Mouse (Mus musculus) liver, embryonic 16.5 days (tissue): Measurements from ENCODE around the gene Vsig10l. TPM values are rescaled to one million over a fixed set of nuclear protein-coding genes. Genes with fewer than 3 reads are reported as not detected.

Experiments
- ATAC-seq: fragments of 200-750 bp; cut with Nextera tagmentation; 2 replicates; pipeline ENCODE4 v1.8.0; 2017; ENCODE audit warnings: low read depth, mild to moderate bottlenecking, moderate number of reproducible peaks, moderate library complexity
- H3K27ac ChIP-seq: fragments of 300-500 bp; sonication (generic); 2 replicates; pipeline ENCODE4 v1.5.1; 2014; ENCODE audit warnings: mild to moderate bottlenecking, low read length
- H3K27me3 ChIP-seq: fragments of 300-500 bp; sonication (generic); 2 replicates; pipeline ENCODE4 v1.6.1; 2014; ENCODE audit warnings: low read depth, low read length, mixed read lengths; ENCODE audit not compliant: control insufficient read depth, insufficient read depth
- H3K36me3 ChIP-seq: fragments of 300-500 bp; sonication (generic); 2 replicates; pipeline ENCODE4 v1.6.1; 2014; ENCODE audit warnings: mild to moderate bottlenecking; ENCODE audit not compliant: control insufficient read depth, insufficient read depth
- H3K4me1 ChIP-seq: fragments of 300-500 bp; sonication (generic); 2 replicates; pipeline ENCODE4 v1.6.1; 2014; ENCODE audit warnings: low read depth, low read length, mixed read lengths; ENCODE audit not compliant: control insufficient read depth
- H3K4me2 ChIP-seq: fragments of 300-500 bp; sonication (generic); 2 replicates; pipeline ENCODE4 v1.6.1; 2014; ENCODE audit warnings: low read depth, low read length, mixed read lengths
- H3K4me3 ChIP-seq: fragments of 300-500 bp; sonication (generic); 2 replicates; pipeline ENCODE4 v1.5.1; 2014; ENCODE audit warnings: low read depth, mild to moderate bottlenecking, low read length
- H3K9ac ChIP-seq: fragments of 300-500 bp; sonication (generic); 2 replicates; pipeline ENCODE4 v1.6.1; 2014; ENCODE audit warnings: low read depth, low read length
- H3K9me3 ChIP-seq: fragments of 300-500 bp; sonication (generic); replicated peaks from 2 replicates; pipeline ENCODE4 v1.6.1; 2016; ENCODE audit warnings: low read length; ENCODE audit not compliant: control insufficient read depth
- WGBS: fragments of 180-500 bp; shearing (Covaris S2); extraction: QIAGEN DNeasy Blood & Tissue Kit; methylation state at CpG from one replicate; pipeline ENCODE4 v1.1.7; 2014; ENCODE audit not compliant: insufficient replicate concordance; 5-methylcytosine and 5-hydroxymethylcytosine counted together
- polyA plus RNA-seq: library from polyadenylated mRNA; unstranded; fragments of >200 nt; fragmentation: Nextera tagmentation; extraction: Ambion mirVana; gene quantifications from 2 replicates; pipeline ENCODE4 v1.2.1, GENCODE M21; 2015

Gene Vsig10l
- polyA plus RNA-seq, 1 experiment from 2014 or later = 1.3 TPM

DNA sequence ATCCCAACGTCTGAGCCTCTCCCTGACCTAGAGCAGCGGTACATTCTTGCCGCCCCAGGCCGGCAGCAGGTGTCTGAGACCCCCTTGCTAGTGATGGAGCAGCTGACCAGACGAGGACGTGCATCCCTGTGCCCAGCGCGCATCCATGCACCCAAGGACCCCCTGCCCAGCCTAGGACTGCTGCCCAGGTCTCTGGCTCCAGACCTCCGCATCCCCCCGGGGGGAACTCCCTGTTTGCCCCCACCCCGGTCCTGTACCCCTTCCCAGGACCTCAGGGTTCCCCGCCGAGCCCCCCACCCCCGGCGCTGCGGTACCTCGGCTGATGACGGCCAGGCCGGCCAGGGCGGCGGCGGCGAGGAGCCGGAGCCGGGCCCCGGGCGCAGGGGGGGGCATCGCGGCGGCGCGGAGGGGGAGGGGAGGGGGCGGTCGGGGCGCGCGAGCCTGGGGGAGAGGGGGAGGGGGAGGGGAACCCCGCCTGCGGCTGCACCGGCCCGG lies 26.7 kb downstream of the Vsig10l start, which contains the start of gene Iglon5:
Iglon5 (minus strand) TSS at position 445 of the 495 bp plus-strand sequence.
- H3K27me3 ChIP-seq = peaks cover 27% of the 10 kb centered on the region
- H3K4me2 ChIP-seq = no peak within 1 kb of the TSS
- no peak within 1 kb of the TSS for H3K27ac ChIP-seq
- no peak within 1 kb of the TSS for H3K4me3 ChIP-seq
- WGBS = 2% methylated on average over 19 of the region's 41 CpGs
- no peaks in the 10 kb centered on the region for H3K36me3 ChIP-seq
- ATAC-seq = no peak
- H3K9ac ChIP-seq = no peak within 1 kb of the TSS
- H3K4me1 ChIP-seq = no peaks in the 10 kb centered on the region
- H3K9me3 ChIP-seq = no peaks in the 10 kb centered on the region

DNA sequence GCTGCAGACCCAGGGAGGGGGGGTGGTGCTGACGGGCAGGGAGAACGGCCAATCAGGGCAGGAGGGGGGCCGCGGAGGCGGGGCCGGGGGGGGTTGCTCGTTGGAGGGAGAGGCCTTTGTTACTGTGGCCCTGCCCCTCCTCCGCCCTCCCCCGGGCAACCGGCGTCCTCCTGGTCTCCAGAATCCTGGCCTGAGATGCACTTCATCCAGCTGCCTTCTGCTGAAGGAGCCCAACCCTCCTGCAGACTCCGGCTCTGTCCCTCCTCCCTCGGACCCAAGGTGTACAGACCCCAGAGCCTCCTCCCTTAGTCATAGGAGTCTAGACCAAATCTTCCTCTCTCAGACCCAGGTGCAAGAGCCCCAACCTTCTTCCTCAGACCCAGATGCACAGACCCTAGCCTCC lies 27.2 kb downstream of the Vsig10l start:
- Histone ChIP-seq H3K4me3 (no peak overlapping the region), H3K4me1 (no peaks in the 10 kb centered on the region), H3K9me3 (no peaks in the 10 kb centered on the region), H3K9ac (no peak overlapping the region), H3K27ac (no peak overlapping the region), H3K36me3 (no peaks in the 10 kb centered on the region), H3K4me2 (no peak overlapping the region), H3K27me3 (peaks cover 27% of the 10 kb centered on the region)
- ATAC-seq = no peak
- WGBS = 3% methylated on average over 7 of the region's 13 CpGs

- Histone ChIP-seq H3K4me1 (no peaks in the 10 kb centered on the region), H3K27me3 (peaks cover 27% of the 10 kb centered on the region), H3K36me3 (no peaks in the 10 kb centered on the region), H3K4me2 (no peak overlapping the region), H3K4me3 (no peak overlapping the region), H3K9ac (no peak overlapping the region), H3K27ac (no peak overlapping the region), H3K9me3 (no peaks in the 10 kb centered on the region)
- 50% methylated on average over 9 of the region's 9 CpGs for WGBS
- no peak for ATAC-seq
These were observed 27.9 kb downstream of the Vsig10l start for GRCm38 (mm10) chr7:43490861-43491260.

GRCm38 (mm10) chr7:43495343-43496021 lies 32.5 kb downstream of the Vsig10l start:
- WGBS = 17% methylated on average over 21 of the region's 21 CpGs
- H3K9ac ChIP-seq = no peak overlapping the region
- no peaks in the 10 kb centered on the region for H3K36me3 ChIP-seq
- H3K4me1 ChIP-seq = no peaks in the 10 kb centered on the region
- no peak overlapping the region for H3K27ac ChIP-seq
- no peak overlapping the region for H3K4me3 ChIP-seq
- H3K27me3 ChIP-seq = peaks cover 5% of the 10 kb centered on the region
- no peak overlapping the region for H3K4me2 ChIP-seq
- no peaks in the 10 kb centered on the region for H3K9me3 ChIP-seq
- ATAC-seq = no peak

GRCm38 (mm10) chr7:43511707-43512478 lies 48.9 kb downstream of the Vsig10l start:
- Histone ChIP-seq H3K9me3 (no peaks in the 10 kb centered on the region), H3K4me3 (no peak overlapping the region), H3K9ac (no peak overlapping the region), H3K36me3 (no peaks in the 10 kb centered on the region), H3K4me1 (no peaks in the 10 kb centered on the region), H3K27me3 (no peaks in the 10 kb centered on the region), H3K4me2 (no peak overlapping the region), H3K27ac (no peak overlapping the region)
- 22% methylated on average over 4 of the region's 4 CpGs for WGBS
- no peak for ATAC-seq

GRCm38 (mm10) chr7:43512519-43512918 lies 49.6 kb downstream of the Vsig10l start:
- 51% methylated on average over 4 of the region's 4 CpGs for WGBS
- H3K9me3 ChIP-seq = no peaks in the 10 kb centered on the region
- no peak for ATAC-seq

DNA sequence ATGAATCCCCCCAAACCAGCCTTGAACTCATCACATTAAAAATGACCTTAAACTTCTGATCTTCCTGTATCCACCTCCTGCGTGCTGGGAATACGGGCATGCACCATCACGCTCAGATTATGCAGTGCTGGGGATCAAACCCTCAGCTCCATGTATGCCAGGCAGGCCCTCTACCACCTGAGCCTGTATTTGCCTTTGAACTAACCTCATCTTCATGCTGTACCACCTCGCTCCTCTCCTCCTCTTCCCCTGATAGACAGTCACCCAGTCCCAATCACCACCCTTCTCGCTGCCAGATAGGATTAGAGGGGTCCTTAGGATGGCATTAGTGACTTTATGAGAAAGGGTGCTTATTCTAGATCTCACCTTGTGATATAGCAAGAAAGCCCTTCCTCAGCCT lies 52.1 kb downstream of the Vsig10l start:
- 47% methylated on average over 5 of the region's 5 CpGs for WGBS
- H3K4me3 ChIP-seq = no peak overlapping the region
- H3K9ac ChIP-seq = no peak overlapping the region
- no peak overlapping the region for H3K27ac ChIP-seq
- H3K4me2 ChIP-seq = no peak overlapping the region
- H3K27me3 ChIP-seq = no peaks in the 10 kb centered on the region
- H3K36me3 ChIP-seq = no peaks in the 10 kb centered on the region
- no peaks in the 10 kb centered on the region for H3K9me3 ChIP-seq
- no peaks in the 10 kb centered on the region for H3K4me1 ChIP-seq
- no peak for ATAC-seq

More at GRCm38 (mm10) chr7:43512519-43512918, 49.6 kb downstream of the Vsig10l start:
- Histone ChIP-seq H3K36me3 (no peaks in the 10 kb centered on the region), H3K4me1 (no peaks in the 10 kb centered on the region), H3K9ac (no peak overlapping the region), H3K27me3 (no peaks in the 10 kb centered on the region), H3K27ac (no peak overlapping the region), H3K4me3 (no peak overlapping the region), H3K4me2 (no peak overlapping the region)

DNA sequence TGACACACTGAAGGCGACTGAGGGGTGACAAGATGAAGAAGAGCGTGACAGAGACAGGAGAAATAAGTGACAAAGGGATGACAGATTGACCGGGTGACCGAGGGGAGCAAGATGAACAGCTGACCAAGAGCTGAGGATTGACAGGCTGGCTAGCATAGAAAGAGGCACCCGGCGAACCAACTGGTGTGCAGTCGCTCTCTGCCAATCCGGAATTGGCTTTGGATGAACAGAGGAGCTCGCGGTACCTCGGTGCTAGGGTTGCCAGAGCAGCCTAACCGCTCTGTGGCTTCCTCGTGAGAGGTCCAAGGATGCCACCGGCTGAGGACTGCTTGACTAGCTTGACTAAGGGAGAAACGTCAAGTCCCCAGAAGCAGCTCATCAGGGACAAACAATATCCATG lies 55.4 kb downstream of the Vsig10l start:
- WGBS = 67% methylated on average over 15 of the region's 15 CpGs
- Histone ChIP-seq H3K27me3 (no peaks in the 10 kb centered on the region), H3K9ac (no peak overlapping the region), H3K4me3 (no peak overlapping the region), H3K27ac (no peak overlapping the region), H3K4me1 (no peaks in the 10 kb centered on the region), H3K4me2 (no peak overlapping the region), H3K9me3 (no peaks in the 10 kb centered on the region), H3K36me3 (no peaks in the 10 kb centered on the region)
- no peak for ATAC-seq
